Mouse (Mus musculus) ovary, adult 10 weeks (tissue): ENCODE measurements around the gene 2310034G01Rik. TPM values are rescaled to one million over a fixed set of nuclear protein-coding genes. Genes with fewer than 3 reads are reported as not detected.

Source experiments
- polyA plus RNA-seq: library from polyadenylated mRNA; stranded (reverse); fragments of 350-450 nt; fragmentation: Illumina TruSeq; extraction: RNeasy Lipid Tissue Mini Kit (QIAGEN cat#74804); gene quantifications from one replicate; pipeline ENCODE4 v1.2.3, GENCODE M21; 2014

Gene 2310034G01Rik
- 1.5 TPM for polyA plus RNA-seq

DNA sequence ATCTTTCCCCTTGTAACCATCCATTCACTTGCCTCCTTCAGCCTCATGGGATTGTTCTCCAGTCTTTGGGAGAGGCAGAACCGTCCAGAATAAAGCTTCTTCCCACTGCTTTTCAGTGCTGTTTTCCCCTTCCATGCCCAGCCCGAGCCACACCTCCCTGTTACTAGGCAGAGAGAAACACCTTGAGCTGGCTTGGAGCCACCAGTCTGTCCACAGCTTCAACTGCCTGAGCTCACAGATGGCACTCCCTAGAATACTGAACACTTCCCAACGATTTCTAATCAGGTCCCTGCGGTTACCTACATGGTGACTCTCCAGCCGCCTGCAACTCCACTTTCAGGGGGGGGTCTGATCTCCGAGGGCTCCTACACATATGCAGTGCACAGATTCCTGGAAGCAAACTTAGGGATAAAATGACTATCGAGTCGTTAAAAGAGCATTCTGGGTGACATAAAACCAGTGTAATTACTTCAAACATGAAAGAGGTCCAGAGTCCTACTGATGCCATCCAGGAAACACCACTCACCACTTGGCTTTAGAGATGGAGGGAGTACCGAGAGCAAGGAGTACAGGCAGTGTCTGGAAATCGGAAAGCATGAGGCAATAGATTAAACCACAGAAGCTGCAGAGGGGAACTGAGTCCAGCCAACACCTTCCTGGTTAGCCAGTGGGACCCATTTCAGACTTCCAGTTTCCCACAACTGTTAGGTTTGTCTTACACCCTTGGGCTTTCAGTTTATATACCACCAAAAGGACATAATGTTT lies at the start of gene 2310034G01Rik:
TSS of gene 2310034G01Rik (minus strand) at position 135 of the 765 bp plus-strand sequence.

GRCm38 (mm10) chr19:46396686-46397435 lies 46.8 kb upstream of the 2310034G01Rik start, which contains the start of gene Sufu:
TSS of gene Sufu (plus strand) at chr19:46396896.

GRCm38 (mm10) chr19:46395109-46396009 lies 45.3 kb upstream of the 2310034G01Rik start, which contains the start of gene Actr1a:
TSS of gene Actr1a (minus strand) at chr19:46395748.

DNA sequence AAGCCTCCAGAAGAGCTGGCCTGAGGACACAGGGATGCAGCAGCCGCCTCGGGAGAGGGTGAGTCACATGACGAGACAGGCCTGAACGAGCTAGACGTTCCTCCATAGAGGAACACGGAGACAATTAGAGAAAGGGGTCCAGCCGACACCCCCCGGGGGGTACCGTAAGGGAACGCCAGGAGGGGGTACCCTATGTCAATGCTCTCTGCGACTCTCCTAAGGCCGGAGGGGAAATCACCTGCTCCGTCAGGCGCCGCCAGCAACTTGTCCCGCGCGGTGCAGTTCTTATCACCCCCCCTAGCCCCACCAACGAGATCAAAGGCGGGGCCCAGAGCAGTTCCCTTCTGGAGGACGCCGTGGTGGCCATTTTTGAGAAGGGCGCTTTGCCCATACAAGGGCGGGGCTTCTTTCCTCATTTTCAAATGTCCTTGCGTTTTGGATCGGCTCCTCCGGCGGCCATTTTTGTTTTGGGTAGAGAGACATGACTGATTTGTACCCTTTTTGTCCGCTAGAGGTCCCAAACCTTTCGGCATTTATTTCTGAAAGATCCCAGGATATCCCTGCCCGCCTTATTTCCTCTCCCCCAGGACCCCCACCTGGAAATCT lies 11.7 kb downstream of the 2310034G01Rik start, which contains the start of gene Cuedc2:
TSS of gene Cuedc2 (minus strand) at position 372 of the 606 bp plus-strand sequence.

GRCm38 (mm10) chr19:46328081-46329030 lies 21.7 kb downstream of the 2310034G01Rik start, which contains the start of gene Fbxl15:
TSS of gene Fbxl15 (plus strand) at chr19:46328184.

GRCm38 (mm10) chr19:46326756-46327305 lies 23.3 kb downstream of the 2310034G01Rik start, which contains the start of gene Psd:
TSS of gene Psd (minus strand) at chr19:46327156.

GRCm38 (mm10) chr19:46304216-46304841 lies 45.8 kb downstream of the 2310034G01Rik start, which contains the start of gene Nfkb2:
TSS of gene Nfkb2 (plus strand) at chr19:46304320.

Other genes with a start within 250 kb of the 2310034G01Rik start
- not detected for gene Elovl3, start 218.4 kb downstream of the 2310034G01Rik start, polyA plus RNA-seq
- not detected for gene Pitx3, start 202.0 kb downstream of the 2310034G01Rik start, polyA plus RNA-seq
- gene Gbf1, start 197.8 kb downstream of the 2310034G01Rik start, polyA plus RNA-seq, result 27.3 TPM
- gene Nfkb2, start 46.0 kb downstream of the 2310034G01Rik start, polyA plus RNA-seq, result 0.46 TPM
- gene Psd, start 23.1 kb downstream of the 2310034G01Rik start, polyA plus RNA-seq, result 3.6 TPM
- gene Fbxl15, start 22.1 kb downstream of the 2310034G01Rik start, polyA plus RNA-seq, result not detected
- gene Cuedc2, start 11.6 kb downstream of the 2310034G01Rik start, polyA plus RNA-seq, result 2.9 TPM
- 0.46 TPM for gene Mfsd13a, start 9.2 kb downstream of the 2310034G01Rik start, polyA plus RNA-seq
- 35.6 TPM for gene Actr1a, start 45.4 kb upstream of the 2310034G01Rik start, polyA plus RNA-seq
- gene Sufu, start 46.6 kb upstream of the 2310034G01Rik start, polyA plus RNA-seq, result 8.0 TPM
- gene Trim8, start 151.4 kb upstream of the 2310034G01Rik start, polyA plus RNA-seq, result 10.9 TPM
- 174 TPM for gene Arl3, start 222.9 kb upstream of the 2310034G01Rik start, polyA plus RNA-seq
- gene Sfxn2, start 223.1 kb upstream of the 2310034G01Rik start, polyA plus RNA-seq, result 13.5 TPM
- 8.7 TPM for gene Wbp1l, start 248.8 kb upstream of the 2310034G01Rik start, polyA plus RNA-seq